Comparison of ENCODE assay signal across 8 mouse cellular contexts in genomic region chr12:92013244-92013643, GRCm38 (mm10).
DNase-seq lines count a peak whose midpoint lies in the region; ATAC-seq and TF ChIP-seq lines count a peak whose summit lies in the region.

No protein-coding gene starts in this region.

- ATAC-seq in kidney, postnatal 0 days (replicated peaks; ENCODE audit: low FRiP score, low read depth): no peak
- peak; percentile 54 for ATAC-seq in activated CD4-positive, CD25-positive, alpha-beta regulatory T cell, adult 4 months

- no peaks in the 10 kb centered on the region for H3K27me3 ChIP-seq in kidney, postnatal 0 days (ENCODE audit: insufficient read depth, low read length)

- H3K27ac ChIP-seq in kidney, postnatal 0 days: no peak overlapping the region

- intact Hi-C loops in heart, postnatal 25 days (cut with DNase I): no loop called here

- H3K4me2 ChIP-seq in kidney, postnatal 0 days (ENCODE audit: low read length): no peak overlapping the region

- H3K36me3 ChIP-seq in kidney, postnatal 0 days (ENCODE audit: insufficient read depth, low read length): no peaks in the 10 kb centered on the region

- H3K9me3 ChIP-seq in kidney, postnatal 0 days (replicated peaks; ENCODE audit: low read length): no peaks in the 10 kb centered on the region

- TF ChIP-seq CTCF in kidney, postnatal 0 days (IDR thresholded peaks at IDR 0.05; ENCODE audit: low read depth): peak; percentile 86

- 7% methylated on average over 8 of the region's 8 CpGs for WGBS in kidney, postnatal 0 days

- peak; percentile 50 for DNase-seq in kidney, postnatal 0 days (ENCODE audit: low spot score)
- no peak for DNase-seq in kidney, adult 11 months
- peak; percentile 47 for DNase-seq in embryo, embryonic 11.5 days (ENCODE audit: low read depth, low spot score)
- peak; percentile 61 to 67 for DNase-seq in kidney, postnatal 4 days
- DNase-seq in lung, postnatal 14 days: peak; percentile 58
- DNase-seq in thymus, postnatal 0 days (ENCODE audit: low spot score): peak; percentile 17
- DNase-seq in heart, postnatal 25 days (ENCODE audit: low spot score): no peak

- no peak overlapping the region for H3K4me3 ChIP-seq in kidney, postnatal 0 days (replicated peaks; ENCODE audit: low read depth, low read length)

- H3K9ac ChIP-seq in kidney, postnatal 0 days (ENCODE audit: low read depth, low read length): no peak overlapping the region

- H3K4me1 ChIP-seq in kidney, postnatal 0 days (replicated peaks; ENCODE audit: insufficient read depth, low read length): no peaks in the 10 kb centered on the region

Comparison
In these comparisons a context has a peak if more than half of its experiments do, and no peak if none do; other contexts are left out.
1. DNase-seq: peak in kidney, postnatal 0 days (single experiment), embryo, embryonic 11.5 days (single experiment), kidney, postnatal 4 days (2 of 2), lung, postnatal 14 days (single experiment) and thymus, postnatal 0 days (single experiment); none in kidney, adult 11 months (single experiment) and heart, postnatal 25 days (single experiment).